Mouse (Mus musculus) forebrain, embryonic 14.5 days (tissue): ENCODE measurements at regions not wholly inside any gene's neighbourhood (a gene's known extent, or its start where the extent isn't known, plus 50 kb on each side); places are given as distances from the start of the nearest gene placed in this dataset.
A peak's percentile ranks its signal among the peaks of the same experiment; 100 is the strongest.

Source experiments
- ATAC-seq: fragments of 200-750 bp; cut with Nextera tagmentation; 2 replicates; pipeline ENCODE4 v1.8.0; 2017; ENCODE audit warnings: mild to moderate bottlenecking, moderate library complexity
- DNase-seq: peaks from one replicate; pipeline ENCODE4 v3.0.0-alpha.2; 2015; ENCODE audit warnings: low spot score
- H3K27ac ChIP-seq: fragments of 300-500 bp; sonication (generic); 2 replicates; pipeline ENCODE4 v1.5.1; 2014; ENCODE audit warnings: low read depth, mild to moderate bottlenecking, control low read depth, low read length, moderate library complexity
- H3K27me3 ChIP-seq: fragments of 300-500 bp; sonication (generic); replicated peaks from 2 replicates; pipeline ENCODE4 v1.6.1; 2014; ENCODE audit warnings: low read length, control low read depth, mixed read lengths; ENCODE audit not compliant: control insufficient read depth, insufficient read depth
- H3K36me3 ChIP-seq: fragments of 300-500 bp; sonication (generic); 2 replicates; pipeline ENCODE4 v1.6.1; 2014; ENCODE audit warnings: low read length, control low read depth; ENCODE audit not compliant: control insufficient read depth, insufficient read depth
- H3K4me1 ChIP-seq: fragments of 300-500 bp; sonication (generic); 2 replicates; pipeline ENCODE4 v1.6.1; 2014; ENCODE audit warnings: antibody characterized with exemption, low read length, control low read depth; ENCODE audit not compliant: control insufficient read depth, insufficient read depth
- H3K4me2 ChIP-seq: fragments of 300-500 bp; sonication (generic); 2 replicates; pipeline ENCODE4 v1.6.1; 2014; ENCODE audit warnings: mild to moderate bottlenecking, control low read depth, low read length
- H3K4me3 ChIP-seq: fragments of 300-500 bp; sonication (generic); 2 replicates; pipeline ENCODE4 v1.5.1; 2014; ENCODE audit warnings: low read depth, low read length, control low read depth
- H3K9ac ChIP-seq: fragments of 300-500 bp; sonication (generic); 2 replicates; pipeline ENCODE4 v1.6.1; 2014; ENCODE audit warnings: mild to moderate bottlenecking, low read length, control low read depth, moderate library complexity
- H3K9me3 ChIP-seq: fragments of 300-500 bp; sonication (generic); replicated peaks from 2 replicates; pipeline ENCODE4 v1.6.1; 2016; ENCODE audit warnings: low read length, control low read depth, mixed read lengths; ENCODE audit not compliant: control insufficient read depth
- WGBS: fragments of 180-500 bp; shearing (Covaris S2); extraction: QIAGEN DNeasy Blood & Tissue Kit; methylation state at CpG from one replicate; pipeline ENCODE4 v1.1.7; 2014; 5-methylcytosine and 5-hydroxymethylcytosine counted together

DNA sequence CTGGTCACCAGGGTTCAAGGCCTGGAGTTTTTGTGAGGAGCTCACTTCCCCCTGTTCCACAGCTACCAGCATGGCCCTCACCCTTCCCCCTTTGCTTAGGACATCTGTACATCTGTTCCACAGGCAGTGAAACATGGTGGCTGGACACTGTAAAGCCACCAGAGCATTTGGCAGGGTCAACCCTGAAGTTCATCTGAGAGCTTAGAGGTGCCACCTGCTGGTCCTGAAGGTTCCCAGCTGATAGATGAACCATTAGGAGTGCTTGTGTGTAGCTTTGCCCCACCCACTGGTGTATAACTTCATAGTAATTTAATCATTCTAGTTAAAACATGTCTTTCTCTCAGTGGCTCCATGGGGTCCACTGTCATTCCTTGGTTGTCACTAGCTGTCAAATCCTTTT is 304.7 kb downstream of the Fgf9 start:
- H3K9ac ChIP-seq = no peak overlapping the region
- no peaks in the 10 kb centered on the region for H3K36me3 ChIP-seq
- DNase-seq (no peak), ATAC-seq (no peak)
- 0 out of 2 replicates have a peak, but pooled peaks cover 2% of the 10 kb centered on the region for H3K9me3 ChIP-seq
- H3K27me3 ChIP-seq = no peaks in the 10 kb centered on the region
- no peak overlapping the region for H3K27ac ChIP-seq
- H3K4me2 ChIP-seq = no peak overlapping the region
- H3K4me1 ChIP-seq = no peaks in the 10 kb centered on the region
- no peak overlapping the region for H3K4me3 ChIP-seq

DNA sequence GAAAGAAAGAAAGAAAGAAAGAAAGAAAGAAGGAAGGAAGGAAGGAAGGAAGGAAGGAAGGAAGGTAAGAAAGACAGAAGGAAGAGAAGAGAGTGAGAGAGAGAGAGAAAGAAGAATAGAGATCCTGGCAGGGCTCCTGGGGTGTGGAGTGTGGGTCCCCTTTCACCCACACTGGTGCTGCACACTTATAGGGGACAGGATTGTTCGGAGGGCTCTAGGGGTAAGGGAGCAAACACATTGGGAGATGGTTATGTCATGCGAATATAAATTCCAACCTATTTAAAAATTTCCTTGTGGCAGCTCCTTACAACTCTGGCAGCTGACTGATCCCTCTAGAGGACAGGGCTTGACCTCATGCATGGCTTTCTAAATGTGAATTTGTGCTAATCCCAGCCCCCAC is 286.5 kb downstream of the Fgf9 start:
- Histone ChIP-seq H3K9ac (no peak overlapping the region), H3K36me3 (no peaks in the 10 kb centered on the region), H3K4me3 (no peak overlapping the region), H3K27ac (no peak overlapping the region), H3K4me1 (no peaks in the 10 kb centered on the region), H3K27me3 (no peaks in the 10 kb centered on the region), H3K4me2 (no peak overlapping the region), H3K9me3 (no peaks in the 10 kb centered on the region)
- ATAC-seq = no peak
- WGBS = 69% methylated on average over 2 of the region's 2 CpGs
- no peak for DNase-seq

DNA sequence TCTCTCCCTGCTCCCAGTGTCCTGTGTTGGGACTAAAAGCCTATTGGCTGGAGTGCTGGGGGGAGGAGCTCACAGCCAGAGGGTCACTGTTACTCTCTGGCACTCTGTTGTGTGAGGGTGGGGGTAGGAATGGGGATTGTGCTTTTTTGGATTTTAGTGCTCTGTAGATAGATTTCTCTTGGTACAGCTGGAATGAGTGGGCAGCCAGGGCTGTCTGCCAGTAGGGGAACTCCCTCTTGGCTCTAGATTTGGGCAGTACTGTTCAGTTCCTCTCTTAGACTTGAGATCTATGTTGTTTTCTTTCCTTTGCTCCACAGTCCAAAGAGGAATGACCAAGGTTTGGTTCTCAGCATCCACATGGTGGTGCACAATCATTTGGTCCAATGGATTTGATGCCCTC is 282.6 kb downstream of the Fgf9 start:
- no peak overlapping the region for H3K4me2 ChIP-seq
- H3K4me3 ChIP-seq = no peak overlapping the region
- DNase-seq = no peak
- no peaks in the 10 kb centered on the region for H3K9me3 ChIP-seq
- H3K27ac ChIP-seq = no peak overlapping the region
- no peaks in the 10 kb centered on the region for H3K27me3 ChIP-seq
- H3K4me1 ChIP-seq = no peaks in the 10 kb centered on the region
- H3K36me3 ChIP-seq = no peaks in the 10 kb centered on the region
- no peak overlapping the region for H3K9ac ChIP-seq
- no peak for ATAC-seq

DNA sequence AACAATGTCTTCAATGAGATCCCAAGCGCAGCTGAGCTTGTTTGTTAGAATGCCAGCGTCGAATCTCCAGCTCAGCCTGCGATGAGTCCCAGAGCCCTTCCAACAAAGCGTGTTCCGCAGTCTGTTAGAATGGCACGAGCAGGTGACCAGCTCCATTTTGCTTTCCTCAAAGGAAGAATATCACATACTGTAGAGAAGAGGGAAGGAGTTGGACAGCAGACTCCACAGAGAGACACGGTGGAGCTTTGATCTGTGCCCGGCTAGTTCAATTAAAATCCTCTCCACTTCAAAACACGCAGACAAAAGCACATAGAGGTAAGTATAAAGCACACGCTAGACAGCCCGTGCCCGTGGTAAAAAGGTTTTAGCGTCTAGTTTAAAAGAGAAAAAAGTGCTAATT is 265.8 kb downstream of the Fgf9 start:
- 37% methylated on average over 14 of the region's 14 CpGs for WGBS
- H3K4me1 ChIP-seq = no peaks in the 10 kb centered on the region
- no peak overlapping the region for H3K27ac ChIP-seq
- H3K36me3 ChIP-seq = no peaks in the 10 kb centered on the region
- no peaks in the 10 kb centered on the region for H3K9me3 ChIP-seq
- H3K4me3 ChIP-seq = no peak overlapping the region
- H3K4me2 ChIP-seq = no peak overlapping the region
- ATAC-seq (peak; percentile 32; the same call in 1 of the 2 replicates), DNase-seq (peak; percentile 29)
- no peaks in the 10 kb centered on the region for H3K27me3 ChIP-seq
- H3K9ac ChIP-seq = no peak overlapping the region

GRCm38 (mm10) chr14:58323164-58323563 is 252.8 kb downstream of the Fgf9 start:
- no peaks in the 10 kb centered on the region for H3K27me3 ChIP-seq
- no peaks in the 10 kb centered on the region for H3K36me3 ChIP-seq
- no peak overlapping the region for H3K27ac ChIP-seq
- H3K4me3 ChIP-seq = no peak overlapping the region
- H3K9me3 ChIP-seq = no peaks in the 10 kb centered on the region
- ATAC-seq (no peak), DNase-seq (no peak)
- 86% methylated on average over 6 of the region's 6 CpGs for WGBS
- H3K4me2 ChIP-seq = no peak overlapping the region
- no peak overlapping the region for H3K9ac ChIP-seq
- no peaks in the 10 kb centered on the region for H3K4me1 ChIP-seq

DNA sequence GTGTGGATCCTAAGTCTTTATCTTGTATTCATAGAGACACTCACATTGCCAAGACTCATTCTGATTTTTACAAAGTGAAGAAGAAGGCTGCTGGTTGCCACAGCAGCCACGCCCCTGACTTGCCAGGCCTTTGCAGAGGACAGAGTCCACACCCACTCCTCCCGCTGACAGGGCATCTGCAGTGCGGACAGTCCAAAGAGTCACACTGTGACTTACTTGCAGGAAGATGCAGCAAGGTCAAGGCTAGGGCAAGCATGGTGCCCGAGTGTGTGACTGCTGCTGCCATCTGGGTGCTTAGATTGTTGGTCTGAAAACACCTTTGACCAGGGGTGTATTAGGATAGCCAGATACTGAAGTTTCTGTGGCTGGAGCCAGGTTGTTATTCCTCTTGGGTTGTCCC is 252.1 kb downstream of the Fgf9 start:
- H3K4me3 ChIP-seq = no peak overlapping the region
- no peak overlapping the region for H3K27ac ChIP-seq
- H3K4me2 ChIP-seq = no peak overlapping the region
- ATAC-seq (no peak), DNase-seq (no peak)
- no peak overlapping the region for H3K9ac ChIP-seq
- 74% methylated on average over 4 of the region's 4 CpGs for WGBS
- H3K9me3 ChIP-seq = no peaks in the 10 kb centered on the region
- H3K36me3 ChIP-seq = no peaks in the 10 kb centered on the region
- no peaks in the 10 kb centered on the region for H3K27me3 ChIP-seq
- no peaks in the 10 kb centered on the region for H3K4me1 ChIP-seq

DNA sequence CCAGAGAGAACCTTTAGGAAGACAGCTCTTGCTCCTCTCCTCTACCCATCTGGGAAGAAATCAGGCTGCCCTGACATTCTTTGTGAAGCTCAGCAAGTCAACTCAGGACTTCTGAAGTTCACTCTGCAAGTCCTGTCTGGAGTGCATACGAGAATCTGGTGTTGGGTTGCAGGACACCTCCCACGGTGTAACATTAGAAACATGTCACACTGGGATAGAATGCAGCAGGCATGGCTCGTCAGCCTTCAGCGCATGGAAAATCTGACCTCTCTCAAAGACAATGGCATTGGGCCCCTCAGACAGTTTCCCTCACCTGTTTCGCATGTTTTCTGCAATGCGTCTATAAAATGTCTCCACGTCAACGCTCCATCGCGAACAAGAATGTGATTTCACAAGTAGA is 251.5 kb downstream of the Fgf9 start:
- Histone ChIP-seq H3K9ac (no peak overlapping the region), H3K4me3 (no peak overlapping the region), H3K4me1 (no peaks in the 10 kb centered on the region), H3K36me3 (no peaks in the 10 kb centered on the region), H3K27me3 (no peaks in the 10 kb centered on the region), H3K9me3 (no peaks in the 10 kb centered on the region), H3K27ac (no peak overlapping the region), H3K4me2 (no peak overlapping the region)
- ATAC-seq (no peak), DNase-seq (no peak)
- WGBS = 87% methylated on average over 10 of the region's 10 CpGs

DNA sequence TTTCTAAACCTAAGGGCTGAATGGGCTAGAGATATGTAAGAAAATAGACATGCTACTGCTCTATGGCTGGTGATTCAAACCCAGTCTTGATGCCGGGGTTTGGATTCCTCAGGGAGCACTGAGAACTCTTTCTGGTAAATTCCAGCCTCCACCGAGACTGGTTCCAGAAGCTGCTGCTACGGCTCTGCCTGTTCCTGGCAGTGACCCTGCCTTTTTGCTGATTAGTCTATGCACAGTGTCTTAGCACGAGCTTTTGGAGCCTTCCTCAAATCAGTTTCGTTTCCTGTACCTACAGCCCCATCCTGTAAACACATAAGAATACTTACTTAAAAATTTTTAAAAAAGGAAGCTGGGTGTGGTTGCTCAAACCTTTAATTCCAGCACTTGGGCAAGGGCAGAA is 250.9 kb downstream of the Fgf9 start:
- Histone ChIP-seq H3K27me3 (no peaks in the 10 kb centered on the region), H3K27ac (no peak overlapping the region), H3K36me3 (no peaks in the 10 kb centered on the region), H3K9ac (no peak overlapping the region), H3K4me2 (no peak overlapping the region), H3K9me3 (no peaks in the 10 kb centered on the region), H3K4me1 (no peaks in the 10 kb centered on the region), H3K4me3 (no peak overlapping the region)
- 89% methylated on average over 5 of the region's 5 CpGs for WGBS
- DNase-seq (no peak), ATAC-seq (no peak)

DNA sequence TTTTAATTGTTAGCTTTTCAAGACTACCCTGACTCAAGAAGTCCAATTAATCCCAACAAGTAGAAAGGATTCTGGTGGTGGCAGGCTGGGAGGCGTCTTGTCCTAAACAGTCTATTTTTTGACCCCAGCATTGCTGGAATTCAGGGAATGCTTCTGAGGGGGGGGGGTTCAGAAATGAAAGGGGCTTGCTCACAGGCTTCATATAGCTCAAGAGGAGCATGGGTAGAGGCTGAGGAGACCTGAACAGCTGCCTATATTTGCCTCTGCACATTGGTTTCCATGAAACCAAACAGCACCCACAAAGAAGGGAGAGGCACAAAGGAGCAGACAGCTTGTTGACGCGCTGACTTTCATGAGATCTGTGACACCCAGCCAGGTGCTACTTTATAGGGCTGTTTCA is 247.3 kb downstream of the Fgf9 start:
- 72% methylated on average over 3 of the region's 3 CpGs for WGBS
- ATAC-seq (no peak), DNase-seq (no peak)
- Histone ChIP-seq H3K36me3 (no peaks in the 10 kb centered on the region), H3K27ac (no peak overlapping the region), H3K9ac (no peak overlapping the region), H3K9me3 (no peaks in the 10 kb centered on the region), H3K27me3 (no peaks in the 10 kb centered on the region), H3K4me1 (no peaks in the 10 kb centered on the region), H3K4me3 (no peak overlapping the region), H3K4me2 (no peak overlapping the region)

- no peak overlapping the region for H3K4me2 ChIP-seq
- H3K27me3 ChIP-seq = no peaks in the 10 kb centered on the region
- H3K4me3 ChIP-seq = no peak overlapping the region
- ATAC-seq (no peak), DNase-seq (peak; percentile 34)
- H3K36me3 ChIP-seq = no peaks in the 10 kb centered on the region
- no peaks in the 10 kb centered on the region for H3K9me3 ChIP-seq
- no peaks in the 10 kb centered on the region for H3K4me1 ChIP-seq
- H3K27ac ChIP-seq = no peak overlapping the region
- H3K9ac ChIP-seq = no peak overlapping the region
- 41% methylated on average over 4 of the region's 4 CpGs for WGBS
Measured at GRCm38 (mm10) chr14:58317231-58317630, 246.9 kb downstream of the Fgf9 start.
